Mouse (Mus musculus) cerebellum, adult 2 months (tissue): ENCODE measurements around the gene Ttc3.

Experiments
- CTCF ChIP-seq: fragments of 200-500 bp; IDR thresholded peaks from 2 replicates; pipeline ENCODE4 v1.5.1; 2011; ENCODE audit warnings: low read depth, mild to moderate bottlenecking, control low read depth, low read length, moderate library complexity, borderline replicate concordance; ENCODE audit not compliant: insufficient read depth
- POLR2A ChIP-seq: fragments of 200-500 bp; IDR thresholded peaks from 2 replicates; pipeline ENCODE4 v1.6.1; 2011; ENCODE audit warnings: low read length, control low read depth, borderline replicate concordance; ENCODE audit not compliant: insufficient read depth

DNA sequence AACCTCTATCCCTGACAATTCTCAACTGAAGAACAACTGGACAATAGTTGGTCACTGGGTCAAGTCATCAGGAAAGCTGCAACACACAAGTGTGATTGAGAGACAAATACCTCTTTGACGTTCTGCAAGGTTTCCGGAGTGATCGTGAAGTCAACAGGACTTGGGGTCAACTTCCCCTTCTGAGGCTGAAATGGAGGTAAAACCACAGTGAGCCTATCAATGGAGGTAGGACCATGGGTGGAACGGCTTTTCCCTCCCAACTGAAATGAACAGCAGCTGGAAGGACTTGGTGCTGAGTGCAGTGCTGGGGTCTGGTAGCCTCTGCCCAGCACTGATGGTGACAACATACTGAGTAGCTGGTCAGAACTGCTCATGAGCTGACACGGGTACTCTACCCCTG lies 133.8 kb downstream of the Ttc3 start:
- TF ChIP-seq CTCF (no peak), POLR2A (no peak)
